Mouse (Mus musculus) spleen, adult 2 months (tissue): ENCODE data around the gene Gpr183.

Experiments
- CTCF ChIP-seq: fragments of 200-500 bp; IDR thresholded peaks from 2 replicates; pipeline ENCODE4 v1.5.1; 2011; ENCODE audit warnings: mild to moderate bottlenecking, inconsistent platforms; ENCODE audit not compliant: insufficient read depth, insufficient read length, insufficient replicate concordance; ENCODE audit errors: extremely low read depth
- POLR2A ChIP-seq: fragments of 200-500 bp; IDR thresholded peaks from 2 replicates; pipeline ENCODE4 v1.6.1; 2011; ENCODE audit warnings: low read depth, low read length, inconsistent platforms

GRCm38 (mm10) chr14:121912501-121912900 is 52.5 kb downstream of the Gpr183 start:
- no peak for TF ChIP-seq CTCF
- no peak for TF ChIP-seq POLR2A
